Mouse (Mus musculus): ENCODE measurements around the gene March8.

Gene March8

DNA sequence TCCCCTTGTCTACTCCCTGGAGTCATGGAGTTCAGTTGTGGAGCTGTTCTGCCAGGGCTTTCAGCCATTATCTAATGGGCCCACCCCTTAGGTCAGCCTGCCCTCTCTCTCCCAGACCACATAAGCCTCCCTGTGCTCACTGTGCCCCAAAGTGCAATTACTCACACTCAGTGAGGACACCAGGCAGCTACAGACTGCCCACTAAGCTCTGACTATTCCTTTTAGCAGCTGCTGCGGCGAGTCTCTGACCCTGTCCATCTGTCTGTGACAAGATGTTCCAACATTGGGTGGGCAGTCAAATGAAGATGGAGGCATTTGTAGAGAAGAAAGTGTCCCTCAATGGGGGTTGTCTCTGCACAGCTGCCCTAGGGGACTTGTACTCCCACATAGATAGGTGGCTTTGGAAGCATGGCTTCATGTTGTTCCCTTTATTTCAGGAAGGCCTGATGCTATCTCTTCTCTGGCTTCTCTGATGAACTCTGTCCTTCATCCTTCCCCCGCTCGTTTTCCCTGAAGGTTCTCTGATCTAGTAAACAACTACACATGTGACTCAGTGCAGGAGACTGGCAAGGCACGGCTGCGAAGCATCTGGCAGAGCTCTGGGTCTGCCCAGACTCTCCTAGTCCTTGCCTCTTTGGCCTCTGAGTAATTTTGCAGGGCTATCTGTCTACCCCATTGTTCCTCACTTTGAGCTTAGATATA lies 70.3 kb downstream of the March8 start:
- no peak for DNase-seq (ENCODE audit: low spot score)

DNA sequence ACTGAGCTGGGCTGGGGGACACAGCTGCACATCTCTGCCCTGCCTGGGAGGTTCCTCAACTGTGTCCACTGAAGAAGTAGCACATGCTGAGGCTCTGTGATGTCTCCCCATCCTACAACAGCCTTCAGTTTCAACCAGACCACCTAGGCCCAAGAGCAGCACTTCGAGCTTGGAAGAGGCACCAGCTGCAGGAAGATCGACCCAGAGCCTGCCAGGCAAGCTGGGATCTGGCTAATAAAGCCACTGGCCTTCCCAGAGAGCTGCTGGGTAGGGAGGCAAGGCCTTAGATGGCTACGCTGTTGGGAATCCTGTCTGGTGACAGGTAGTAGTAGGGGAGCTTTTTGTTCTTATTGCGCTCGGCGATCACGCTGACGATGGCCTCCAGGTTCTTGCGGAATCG lies 72.6 kb downstream of the March8 start:
- DNase-seq (ENCODE audit: low spot score), result no peak

DNA sequence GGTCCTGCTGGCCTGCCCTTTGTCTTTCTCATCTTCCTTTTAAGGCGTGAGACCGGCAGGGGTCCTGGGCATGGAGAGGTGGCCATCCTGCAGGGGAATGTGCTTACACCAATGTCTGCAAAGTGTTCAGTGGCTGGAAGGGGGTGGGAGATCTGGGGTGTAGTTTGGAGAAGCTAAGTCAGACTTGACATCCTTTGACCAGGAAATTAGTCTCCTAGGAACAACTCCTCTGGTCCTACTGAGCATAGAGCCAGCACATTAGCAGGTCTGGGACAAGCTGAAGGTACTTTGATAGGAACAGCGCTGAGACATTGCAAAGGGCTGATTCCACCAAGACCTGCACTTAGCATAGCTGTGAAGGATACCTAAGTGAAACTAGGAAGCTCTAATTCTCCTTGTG lies 73.9 kb downstream of the March8 start:
- no peak for DNase-seq (ENCODE audit: low spot score)

DNA sequence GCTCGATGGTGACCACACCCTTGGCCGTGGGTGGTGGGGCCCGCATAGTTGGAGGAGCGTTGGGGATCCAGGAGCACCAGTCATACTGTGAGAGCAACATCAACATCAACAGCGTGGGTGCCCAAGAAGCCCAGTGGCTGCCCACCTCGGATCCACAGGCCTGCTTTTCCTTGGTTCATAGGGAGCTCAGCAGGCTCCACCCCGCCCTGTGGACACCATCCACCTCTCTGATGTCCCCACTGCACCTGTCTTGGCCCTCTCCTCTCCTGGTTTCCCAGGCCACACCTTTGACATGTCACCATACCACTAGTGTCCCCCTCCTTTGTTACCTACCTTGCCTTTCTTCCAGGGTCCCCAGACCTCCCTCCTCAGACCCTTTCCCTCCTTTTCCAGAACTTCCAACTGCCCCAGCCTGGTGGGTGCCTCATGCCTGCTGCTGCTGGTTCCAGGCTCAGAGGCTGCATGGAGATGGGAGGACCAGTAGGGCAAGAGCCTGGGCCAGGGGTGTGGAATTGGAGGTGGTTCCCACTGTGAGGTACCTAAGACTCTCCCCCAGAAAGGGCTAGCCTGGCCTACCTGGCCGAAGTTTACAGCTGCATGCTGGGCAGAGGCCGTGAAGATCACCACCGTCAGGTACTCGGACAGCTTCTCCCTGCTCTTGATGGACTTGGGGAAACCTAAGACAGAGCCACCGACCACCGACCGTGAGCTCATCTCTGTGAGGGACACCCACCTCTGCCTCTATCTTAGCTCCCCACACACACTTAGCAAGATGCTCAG lies 74.9 kb downstream of the March8 start:
- DNase-seq (ENCODE audit: low spot score), result no peak

DNA sequence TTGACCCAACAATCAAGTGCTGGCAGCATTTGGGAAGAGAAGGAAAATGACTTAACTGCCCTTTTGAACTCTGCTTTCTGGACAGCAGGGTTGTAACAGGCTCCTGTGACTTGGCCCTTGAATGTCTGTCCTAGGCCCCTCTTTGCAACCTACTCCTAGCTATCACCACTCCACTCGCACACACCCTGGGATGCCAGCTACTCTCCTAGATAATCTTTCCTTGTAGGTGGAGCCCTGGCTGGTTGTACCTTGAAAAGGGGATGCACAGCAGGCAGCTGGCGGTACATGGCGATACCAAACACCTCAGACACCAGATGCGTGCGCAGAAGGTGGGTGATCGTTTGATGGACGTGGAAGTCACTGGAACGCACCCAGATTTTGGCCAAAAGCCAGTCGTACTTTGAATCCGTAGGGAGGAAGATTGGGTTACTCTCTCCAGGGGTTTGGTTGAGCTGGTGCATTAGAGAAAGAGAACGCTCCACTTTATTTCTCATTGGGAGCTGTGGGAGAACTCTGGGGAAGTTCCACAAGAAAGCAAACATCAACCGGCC lies 77.4 kb downstream of the March8 start:
- no peak for DNase-seq (ENCODE audit: low spot score)

DNA sequence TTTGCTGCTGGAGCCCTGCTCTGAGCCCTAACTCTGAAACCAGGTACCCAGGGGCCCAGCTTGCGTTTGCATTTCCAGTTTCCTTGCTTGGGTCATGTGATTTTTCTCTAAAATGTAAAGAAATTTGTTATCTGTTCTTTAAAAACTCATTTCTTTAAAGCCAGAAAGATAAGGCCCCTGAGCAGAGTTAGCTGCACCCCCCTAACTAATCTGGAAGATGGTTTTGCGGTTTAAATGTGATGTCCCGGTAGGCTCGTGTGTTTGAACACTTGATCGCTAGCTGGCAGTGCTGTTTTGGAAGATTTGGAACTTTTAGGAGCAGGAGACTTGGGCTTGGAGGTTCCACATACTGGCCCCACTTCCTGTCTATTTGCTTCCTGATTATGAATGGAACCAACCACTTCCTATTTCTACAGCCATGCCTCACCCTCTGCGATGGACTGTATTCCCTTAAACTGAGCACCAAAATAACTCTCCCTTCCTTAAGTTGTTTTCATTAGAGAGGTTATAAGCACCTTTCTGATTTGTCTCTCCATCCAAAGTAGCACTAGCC lies 78.3 kb downstream of the March8 start:
- DNase-seq (ENCODE audit: low spot score), result no peak

DNA sequence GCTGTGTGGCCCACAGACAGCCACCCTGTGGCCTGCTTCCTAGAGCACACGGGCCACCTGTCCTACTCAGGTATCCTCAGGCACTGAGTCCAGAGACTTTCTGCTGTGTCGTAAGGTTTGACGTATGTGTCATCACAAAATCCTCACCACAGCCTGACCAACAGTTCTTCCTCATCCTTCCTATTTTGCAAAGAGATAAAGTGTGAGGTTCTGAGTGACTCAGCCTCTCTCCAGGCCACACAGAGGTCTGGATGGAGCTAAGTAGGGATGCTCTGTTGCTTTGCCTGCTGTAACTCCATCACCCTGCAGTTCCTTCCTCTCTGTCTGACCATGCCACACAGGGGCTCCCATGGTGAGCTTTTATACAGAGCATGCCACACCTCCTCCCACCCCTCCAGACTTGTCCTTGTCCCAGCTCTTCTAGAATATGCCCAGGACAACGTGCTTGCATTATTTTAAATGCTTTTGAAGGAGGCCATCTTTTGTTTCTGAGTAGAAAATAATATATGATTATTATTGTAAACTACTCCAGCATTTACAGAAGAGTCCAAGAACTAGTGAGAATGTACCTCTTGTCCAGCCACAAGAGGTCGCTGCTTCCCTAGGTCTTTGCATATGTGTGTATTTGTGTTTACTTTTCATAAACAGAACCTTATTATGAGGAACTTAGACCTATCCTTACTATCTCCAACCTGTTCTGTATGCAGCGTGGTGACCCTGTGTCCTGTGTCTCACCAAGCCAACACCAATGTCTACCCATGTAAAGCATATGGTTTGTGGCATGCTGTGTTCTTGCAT lies 79.9 kb downstream of the March8 start:
- DNase-seq (ENCODE audit: low spot score), result no peak

DNA sequence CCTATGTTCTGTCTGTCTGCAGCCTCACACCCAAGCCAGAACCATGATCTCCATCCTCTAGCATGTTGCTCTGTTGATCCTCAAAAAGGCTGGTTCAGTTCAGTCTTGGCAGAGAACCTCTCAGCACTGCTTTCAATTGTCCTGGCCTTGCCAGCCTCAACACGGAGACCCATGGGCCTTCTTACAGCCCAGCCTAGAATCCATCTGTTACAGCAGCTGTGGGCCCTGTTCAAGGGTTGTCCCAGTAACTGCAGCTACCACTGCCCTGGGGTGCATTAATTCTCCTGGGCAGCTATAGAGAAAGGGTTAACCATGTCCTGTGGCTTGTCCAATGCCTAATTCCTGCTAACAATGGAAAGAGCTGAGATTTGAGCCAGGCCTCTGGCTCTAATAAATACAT lies 80.7 kb downstream of the March8 start:
- no peak for DNase-seq (ENCODE audit: low spot score)

DNA sequence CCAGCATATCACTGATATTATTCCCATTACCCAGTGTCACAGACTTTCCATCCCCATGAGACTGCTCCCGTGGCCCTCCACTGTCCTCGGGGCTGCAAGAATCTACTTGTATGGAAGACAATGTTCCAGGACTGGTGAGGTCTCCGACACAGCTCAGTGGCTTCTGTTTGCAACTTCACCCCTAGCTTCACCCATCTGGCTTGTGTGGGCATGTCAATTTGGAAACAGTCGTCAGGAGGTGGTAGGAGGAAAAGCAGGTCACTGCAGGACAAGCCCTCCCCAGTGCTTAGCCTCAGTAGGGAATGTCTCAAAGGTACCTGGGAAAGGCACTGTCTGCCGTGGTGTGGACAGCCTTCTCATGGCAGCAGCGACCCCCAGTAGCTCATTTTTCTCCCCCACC lies 81.9 kb downstream of the March8 start:
- no peak for DNase-seq (ENCODE audit: low spot score)

DNA sequence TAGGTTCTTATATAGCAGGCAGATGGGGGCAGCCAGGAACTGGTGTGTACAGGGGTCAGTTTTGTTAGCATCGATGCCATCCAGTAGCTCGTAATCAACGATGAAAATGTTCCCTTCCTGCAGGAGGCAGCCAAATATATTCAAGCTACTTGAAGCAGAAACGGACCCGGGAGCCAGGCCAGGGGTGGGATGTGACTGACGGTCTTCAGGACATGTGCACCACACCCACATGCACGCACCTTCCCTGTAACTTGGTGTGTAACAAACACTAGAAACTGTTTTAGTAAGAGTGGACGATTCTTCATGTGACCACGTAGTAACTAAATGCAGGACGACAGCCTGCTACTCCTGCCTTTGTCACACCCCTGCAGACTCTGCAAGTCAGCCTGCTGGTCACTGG lies 82.4 kb downstream of the March8 start:
- DNase-seq (ENCODE audit: low spot score), result no peak

DNA sequence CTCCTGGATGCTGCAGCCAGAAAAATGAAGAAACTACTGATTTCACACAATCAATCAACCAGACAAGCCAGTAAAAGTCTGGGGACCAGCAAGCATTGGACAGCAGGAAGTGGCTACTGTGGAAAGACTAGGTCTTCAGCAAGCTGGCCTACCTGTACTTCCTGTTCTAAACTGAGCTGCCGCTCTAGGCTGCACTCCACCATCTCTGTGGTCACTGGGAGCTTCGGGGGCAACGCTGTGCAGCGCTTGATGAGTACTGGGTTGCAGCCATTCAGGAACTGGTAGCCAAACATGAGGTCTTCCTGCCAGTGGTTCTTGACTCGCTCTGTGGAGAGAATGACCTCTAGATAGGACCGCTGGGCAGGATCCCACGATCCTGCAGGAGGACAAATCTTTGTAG lies 85.2 kb downstream of the March8 start:
- DNase-seq (ENCODE audit: low spot score), result no peak

DNA sequence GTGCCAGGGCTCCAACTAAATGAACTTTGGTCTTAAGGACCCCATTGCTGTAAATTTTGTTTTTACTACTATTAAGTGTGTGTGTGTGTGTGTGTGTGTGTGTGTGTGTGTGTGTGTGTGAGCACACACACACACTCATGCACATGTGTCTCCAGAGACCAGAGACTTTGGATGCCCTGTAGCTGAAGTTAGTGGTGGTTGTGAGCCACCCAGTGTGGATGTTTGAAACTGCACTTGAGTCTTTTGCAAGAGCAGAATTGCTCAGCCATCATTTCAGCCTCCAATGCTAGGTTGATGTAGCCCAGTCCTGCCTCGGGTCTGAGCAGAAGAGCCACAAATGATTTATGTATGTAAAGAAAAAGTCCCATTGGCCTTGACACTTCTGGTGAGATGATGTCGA lies 85.8 kb downstream of the March8 start:
- no peak for DNase-seq (ENCODE audit: low spot score)

DNA sequence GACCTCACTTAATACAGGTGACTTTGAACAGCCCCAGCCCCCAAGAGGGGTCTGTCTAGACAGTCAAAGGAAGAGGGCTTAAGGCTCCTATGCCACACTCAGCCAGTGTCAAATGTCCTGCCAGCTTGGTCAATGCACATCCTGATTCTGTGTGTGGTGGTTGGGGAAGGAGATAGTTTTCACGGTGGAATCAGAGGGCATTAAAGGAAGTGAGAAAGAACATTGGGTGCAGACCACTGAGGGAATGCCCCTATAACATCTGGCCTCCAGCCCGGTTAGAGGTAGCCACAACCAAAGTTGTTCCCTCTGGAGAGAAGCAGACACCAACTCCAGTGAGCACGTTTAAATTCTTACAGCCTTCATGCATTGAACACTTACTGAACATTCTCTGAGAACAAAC lies 89.7 kb downstream of the March8 start:
- DNase-seq (ENCODE audit: low spot score), result no peak

DNA sequence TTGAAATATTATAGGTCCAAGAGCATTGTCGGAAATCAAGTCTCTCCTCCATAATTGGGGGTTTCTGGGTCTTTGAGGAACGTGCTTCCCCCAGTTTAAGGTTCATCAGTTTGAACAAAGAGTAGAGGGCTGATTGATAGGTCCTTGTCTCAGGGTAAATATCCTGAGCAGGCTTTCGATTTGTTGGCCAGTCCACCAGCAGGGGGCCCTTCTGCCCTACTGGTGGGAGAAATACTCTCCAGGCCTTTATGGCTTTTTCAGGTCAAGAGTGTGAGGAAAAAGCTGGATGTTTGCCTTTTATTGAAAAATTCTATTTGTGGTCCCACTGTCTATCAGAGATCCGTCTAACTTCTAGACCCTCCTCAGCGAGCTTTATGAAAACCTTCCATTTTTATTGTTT lies 90.5 kb downstream of the March8 start:
- DNase-seq (ENCODE audit: low spot score), result no peak

DNA sequence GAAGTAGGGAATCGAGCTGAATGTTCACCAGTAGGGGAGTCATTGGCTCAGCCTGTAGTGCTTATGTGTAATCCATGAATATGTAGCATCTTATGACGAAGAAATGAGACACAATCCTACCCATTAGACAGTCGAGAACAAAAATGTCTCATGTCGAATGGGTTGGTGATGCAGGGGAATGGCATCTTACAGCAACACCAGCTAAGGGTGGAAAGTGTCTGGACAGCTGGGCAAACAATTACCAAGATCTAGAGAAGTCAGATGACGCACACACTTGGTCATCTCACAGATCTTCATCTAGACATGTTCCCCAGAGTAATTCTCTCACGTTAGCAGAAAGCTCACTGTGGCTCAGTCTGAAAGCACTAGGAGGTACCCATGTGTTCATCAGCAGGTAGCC lies 101.0 kb downstream of the March8 start:
- no peak for DNase-seq (ENCODE audit: low spot score)

DNA sequence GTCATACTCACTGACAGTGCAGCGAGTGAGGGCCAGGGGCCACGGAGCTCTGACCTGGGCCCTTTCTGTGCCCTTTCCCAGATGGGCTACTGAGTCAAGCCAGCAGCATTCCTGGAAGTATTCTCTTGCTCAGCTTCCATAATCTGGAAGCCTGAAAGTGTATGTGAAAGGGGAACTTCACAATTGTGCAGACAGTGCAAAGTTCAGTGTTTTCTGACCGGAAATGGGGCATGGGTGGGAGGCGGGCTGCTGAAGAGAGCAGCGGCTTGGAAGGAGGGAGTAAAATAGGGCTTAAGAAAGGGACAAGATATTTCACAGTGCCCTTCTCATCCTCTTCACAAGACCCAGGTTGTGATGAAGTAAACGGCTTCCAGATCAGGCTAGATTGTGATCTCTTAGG lies 101.7 kb downstream of the March8 start:
- DNase-seq (ENCODE audit: low spot score), result no peak

DNA sequence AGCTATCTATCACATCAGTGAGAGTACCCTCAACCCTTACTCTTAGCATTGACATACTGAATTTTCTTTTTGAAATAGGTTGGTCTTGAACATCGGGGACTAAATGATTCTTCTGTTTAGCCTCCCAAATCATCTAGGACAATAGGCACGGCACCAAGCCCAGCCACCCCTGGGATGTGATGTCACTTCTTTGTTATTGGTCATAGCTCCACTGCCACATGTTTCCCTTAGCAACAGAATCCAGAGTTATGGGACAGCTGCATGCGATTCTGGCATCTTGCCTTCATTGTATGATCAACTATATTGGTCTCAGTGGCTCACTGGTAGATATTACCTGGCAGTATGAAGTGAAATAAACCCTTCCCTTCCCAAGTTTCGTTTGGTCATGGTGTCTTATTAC lies 102.6 kb downstream of the March8 start:
- no peak for DNase-seq (ENCODE audit: low spot score)

DNA sequence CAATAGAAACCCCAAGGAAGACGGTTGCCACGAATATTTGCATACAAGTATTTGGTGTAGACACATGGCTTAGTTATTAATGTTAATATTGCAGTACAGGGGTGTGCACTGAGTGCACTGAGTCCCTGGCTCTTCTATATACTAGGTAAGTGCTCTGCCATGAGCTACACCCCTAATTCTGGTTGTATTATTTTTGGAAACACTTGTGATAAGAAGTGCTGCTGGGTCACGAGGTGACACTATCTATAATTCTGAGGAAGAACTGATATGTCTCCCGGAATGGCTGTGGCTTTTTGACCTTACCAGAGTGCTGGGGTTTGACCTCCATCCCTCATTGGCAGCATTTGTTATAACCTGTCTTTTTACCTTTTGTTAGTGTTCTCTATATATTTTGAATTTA lies 103.0 kb downstream of the March8 start:
- no peak for DNase-seq (ENCODE audit: low spot score)

DNA sequence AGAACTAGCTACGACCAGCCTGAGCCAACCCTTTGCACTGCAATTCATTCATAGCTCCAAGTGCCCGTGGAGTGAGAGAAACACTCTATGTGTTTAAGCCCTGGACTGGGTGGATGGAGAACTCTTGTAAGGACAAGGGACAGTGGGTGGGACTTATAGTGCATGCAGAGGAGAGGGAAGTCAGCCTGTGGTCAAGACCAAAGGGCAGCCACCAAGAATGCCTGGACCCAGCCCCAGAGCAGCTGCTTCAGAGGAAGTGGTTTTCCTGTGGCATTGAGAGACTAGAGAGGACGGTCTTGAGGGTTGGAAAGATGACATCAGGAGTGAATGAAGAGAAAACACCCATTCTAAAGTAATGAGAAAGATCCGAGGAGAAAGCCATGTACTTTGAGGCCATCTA lies 118.0 kb downstream of the March8 start:
- DNase-seq (ENCODE audit: low spot score), result no peak

DNA sequence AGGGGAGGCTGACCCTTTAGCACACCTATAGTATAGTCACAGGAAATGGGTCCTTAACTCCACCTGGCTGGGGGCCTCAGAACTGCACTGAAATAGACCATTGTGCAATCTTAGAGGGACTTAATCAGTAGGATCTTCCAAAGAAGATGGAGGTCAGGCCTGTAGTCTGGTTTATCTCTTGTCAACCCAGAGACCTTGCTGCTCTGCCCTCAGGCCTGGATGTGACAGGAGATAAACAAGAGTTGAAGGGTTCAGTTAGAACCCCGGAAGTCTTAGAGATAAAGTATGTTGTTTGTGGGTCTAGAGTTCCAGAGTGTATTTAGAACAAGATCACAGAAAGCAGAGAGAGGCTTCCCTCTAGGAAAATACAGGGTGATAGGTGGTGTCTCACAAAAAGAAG lies 118.7 kb downstream of the March8 start:
- DNase-seq (ENCODE audit: low spot score), result no peak

DNA sequence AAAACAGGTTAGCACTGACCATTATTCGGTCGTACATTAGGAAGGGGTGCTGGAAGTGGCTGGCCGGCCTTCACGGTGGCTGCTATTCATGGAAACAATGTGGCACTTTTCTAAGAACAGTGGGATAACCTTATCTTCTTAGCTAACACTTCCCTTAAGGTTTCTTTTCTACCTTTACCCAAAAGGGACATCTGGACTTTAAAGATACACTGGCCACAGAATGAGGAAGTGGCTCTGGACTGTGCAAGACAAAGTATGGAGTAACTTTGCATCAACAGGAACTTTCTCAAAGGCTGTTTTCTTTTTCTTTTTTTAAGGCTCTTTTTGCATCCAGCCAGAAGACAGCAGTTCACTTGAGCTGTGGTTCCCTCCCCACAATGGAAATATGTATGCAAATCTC lies 120.9 kb downstream of the March8 start:
- DNase-seq (ENCODE audit: low spot score), result no peak
